Mouse (Mus musculus) heart, postnatal 4 days (tissue): ENCODE measurements around the gene Rhbdf1. TPM values are rescaled to one million over a fixed set of nuclear protein-coding genes. Genes with fewer than 3 reads are reported as not detected.

Experiments used
- DNase-seq: peaks from one replicate; pipeline ENCODE4 v3.0.0; 2021
- total RNA-seq, 2 experiments: library from RNA; stranded (reverse); gene quantifications; 2 replicates each; pipeline ENCODE4 v1.2.3; 2021

Rhbdf1 gene
- total RNA-seq, 2 experiments from 2014 or later = 31.9 to 33.0 TPM

GRCm38 (mm10) chr11:32189434-32189833 lies 32.7 kb downstream of the Rhbdf1 start:
- no peak for DNase-seq

GRCm38 (mm10) chr11:32188881-32189280 lies 33.2 kb downstream of the Rhbdf1 start:
- no peak for DNase-seq

GRCm38 (mm10) chr11:32187256-32187655 lies 34.8 kb downstream of the Rhbdf1 start:
- DNase-seq = peak; percentile 2

GRCm38 (mm10) chr11:32186031-32186430 lies 36.1 kb downstream of the Rhbdf1 start:
- DNase-seq = peak; percentile 1

GRCm38 (mm10) chr11:32184469-32184868 lies 37.6 kb downstream of the Rhbdf1 start:
- DNase-seq = peak; percentile 1

- DNase-seq = peak; percentile 89
Measured at GRCm38 (mm10) chr11:32181973-32182868, 39.9 kb downstream of the Rhbdf1 start.

- DNase-seq = no peak
Measured at GRCm38 (mm10) chr11:32181246-32181645, 40.9 kb downstream of the Rhbdf1 start.

GRCm38 (mm10) chr11:32178506-32178905 lies 43.6 kb downstream of the Rhbdf1 start:
- no peak for DNase-seq

GRCm38 (mm10) chr11:32166683-32167082 lies 55.4 kb downstream of the Rhbdf1 start:
- no peak for DNase-seq

- DNase-seq = peak; percentile 87
Measured at GRCm38 (mm10) chr11:32161922-32162804, 59.9 kb downstream of the Rhbdf1 start.

GRCm38 (mm10) chr11:32161500-32161899 lies 60.6 kb downstream of the Rhbdf1 start:
- DNase-seq = no peak

GRCm38 (mm10) chr11:32160341-32160740 lies 61.8 kb downstream of the Rhbdf1 start:
- no peak for DNase-seq

Other genes with a start within 250 kb of the Rhbdf1 start
- gene Nsg2, start 221.8 kb downstream of the Rhbdf1 start, total RNA-seq = 1 to 10 TPM; 4.1 to 4.8 TPM
- under 1 TPM; 0.20 to 0.21 TPM for gene Il9r, start 22.0 kb downstream of the Rhbdf1 start, total RNA-seq
- gene Snrnp25, start 16.9 kb downstream of the Rhbdf1 start, total RNA-seq = 10 to 100 TPM; 14.4 to 15.6 TPM
- 10 to 100 TPM; 10.4 to 11.3 TPM for gene Mpg, start 4.2 kb upstream of the Rhbdf1 start, total RNA-seq
- 10 to 100 TPM; 27.1 to 32.1 TPM for gene Nprl3, start 45.4 kb upstream of the Rhbdf1 start, total RNA-seq
- gene Hba-x, start 54.1 kb upstream of the Rhbdf1 start, total RNA-seq = under 1 TPM in 1 of 2 experiments, not detected in 1; 0.52 TPM
- over 10,000 TPM in 1 of 2 experiments, 1,000 to 10,000 TPM in 1; 3,912 to 12,509 TPM for gene Hba-a1, start 61.2 kb upstream of the Rhbdf1 start, total RNA-seq
- gene Hbq1b, start 64.7 kb upstream of the Rhbdf1 start, total RNA-seq = 1 to 10 TPM in 1 of 2 experiments, not detected in 1; 1.2 TPM
- over 10,000 TPM in 1 of 2 experiments, 1,000 to 10,000 TPM in 1; 3,595 to 11,404 TPM for gene Hba-a2, start 74.2 kb upstream of the Rhbdf1 start, total RNA-seq
- gene Hbq1a, start 77.8 kb upstream of the Rhbdf1 start, total RNA-seq = under 1 TPM in 1 of 2 experiments, not detected in 1; 0.77 TPM
- 10 to 100 TPM; 30.1 to 31.0 TPM for gene Sh3pxd2b, start 125.5 kb upstream of the Rhbdf1 start, total RNA-seq
- 10 to 100 TPM; 24.3 to 26.1 TPM for gene Ubtd2, start 233.1 kb upstream of the Rhbdf1 start, total RNA-seq